8 mouse cellular contexts compared by ENCODE assay signal in the genomic region with DNA sequence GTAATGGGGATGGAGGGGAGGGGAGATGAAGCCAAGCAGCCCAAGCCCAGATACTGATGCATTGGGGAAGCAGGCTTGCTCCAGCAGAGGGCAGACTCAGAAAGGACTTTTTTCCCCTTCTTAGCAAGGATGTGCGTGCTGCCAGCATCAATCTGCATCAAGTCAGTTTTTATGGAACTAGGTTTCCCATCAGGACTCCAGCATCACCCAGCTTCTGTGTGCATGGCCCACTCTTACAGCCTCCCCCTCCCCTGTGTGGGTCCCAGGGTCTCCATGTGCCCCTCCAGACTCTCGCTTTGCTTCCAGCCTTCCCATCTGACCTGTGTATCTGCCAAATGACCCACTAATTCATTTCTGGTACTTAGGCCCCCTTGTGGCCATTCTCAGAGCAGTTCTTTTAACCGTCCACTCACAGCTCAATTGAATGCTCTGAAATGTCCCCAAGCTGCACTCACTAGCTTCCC.
DNase-seq lines count a peak whose midpoint lies in the region; ATAC-seq and TF ChIP-seq lines count a peak whose summit lies in the region.

No protein-coding gene starts in this region.

- H3K27me3 ChIP-seq in kidney, adult 2 months (replicated peaks; ENCODE audit: control insufficient read depth, insufficient read depth, low read length), result no peaks in the 10 kb centered on the region
- H3K27me3 ChIP-seq in limb, embryonic 10.5 days (ENCODE audit: low read depth, poor library complexity, severe bottlenecking), result peaks cover 60% of the 10 kb centered on the region
- H3K27me3 ChIP-seq in neural tube, embryonic 11.5 days (ENCODE audit: control insufficient read depth, insufficient read depth, low read length), result no peaks in the 10 kb centered on the region

- no peak overlapping the region for H3K9ac ChIP-seq in neural tube, embryonic 11.5 days (ENCODE audit: low read length)

- H3K4me1 ChIP-seq in kidney, adult 2 months (ENCODE audit: control insufficient read depth, insufficient read depth, low read length), result no peaks in the 10 kb centered on the region
- H3K4me1 ChIP-seq in limb, embryonic 10.5 days, result peaks cover 29% of the 10 kb centered on the region
- H3K4me1 ChIP-seq in neural tube, embryonic 11.5 days (ENCODE audit: control insufficient read depth, insufficient read depth, low read length), result peaks cover 4% of the 10 kb centered on the region; the same call in 1 of the 2 replicates

- H3K27ac ChIP-seq in kidney, adult 2 months (ENCODE audit: insufficient read depth, low read depth, low read length), result no peak overlapping the region
- peak overlapping the region; percentile 20; the same call in 1 of the 2 replicates for H3K27ac ChIP-seq in limb, embryonic 10.5 days
- H3K27ac ChIP-seq in neural tube, embryonic 11.5 days (ENCODE audit: low read depth, low read length), result no peak overlapping the region

- H3K4me2 ChIP-seq in neural tube, embryonic 11.5 days (ENCODE audit: low read depth), result no peak overlapping the region

- ATAC-seq in neural tube, embryonic 11.5 days (ENCODE audit: insufficient read depth, low FRiP score, low TSS enrichment), result peak; percentile 46

- peak; percentile 49 for TF ChIP-seq CTCF in kidney, adult 2 months (conservative IDR thresholded peaks at IDR 0.05; ENCODE audit: insufficient read depth, insufficient read length, low read depth, low read length)

- H3K4me3 ChIP-seq in kidney, adult 2 months (ENCODE audit: insufficient read depth, low read depth, low read length), result no peak overlapping the region
- H3K4me3 ChIP-seq in limb, embryonic 10.5 days, result no peak overlapping the region
- no peak overlapping the region for H3K4me3 ChIP-seq in neural tube, embryonic 11.5 days (ENCODE audit: low read depth, low read length)

- H3K9me3 ChIP-seq in limb, embryonic 10.5 days (replicated peaks), result no peaks in the 10 kb centered on the region
- no peaks in the 10 kb centered on the region for H3K9me3 ChIP-seq in neural tube, embryonic 11.5 days (ENCODE audit: control insufficient read depth, low read length)

- H3K36me3 ChIP-seq in kidney, adult 2 months (ENCODE audit: control insufficient read depth, insufficient read depth, low read length), result no peaks in the 10 kb centered on the region; the same call in 1 of the 2 replicates
- no peaks in the 10 kb centered on the region for H3K36me3 ChIP-seq in limb, embryonic 10.5 days
- no peaks in the 10 kb centered on the region for H3K36me3 ChIP-seq in neural tube, embryonic 11.5 days (ENCODE audit: control insufficient read depth, insufficient read depth, low read length)

- no peak for TF ChIP-seq POLR2A in kidney, adult 2 months (IDR thresholded peaks at IDR 0.05; ENCODE audit: low read depth, low read length)

- peak; percentile 32 for DNase-seq in gastrocnemius, adult 18-20 months (ENCODE audit: low spot score)
- no peak for DNase-seq in gastrocnemius, postnatal 36 days
- peak; percentile 78 to 83 for DNase-seq in cerebellum, postnatal 10 days
- peak; percentile 17 to 55 for DNase-seq in frontal cortex, postnatal 36 days (ENCODE audit: low spot score in 2 of 2)
- peak; percentile 49 for DNase-seq in kidney, adult 2 months
- peak; percentile 70 for DNase-seq in limb, embryonic 10.5 days (ENCODE audit: low spot score)
- DNase-seq in neural tube, embryonic 11.5 days (ENCODE audit: low spot score), result peak; percentile 66
- no peak for DNase-seq in thymus, adult 18-20 months

- intact Hi-C loops in gastrocnemius, postnatal 36 days (cut with DNase I), result loop anchor here (5.0 to 10.0 kb wide), 2 partner anchors 73 to 180 kb away; no protein-coding TSS in a partner anchor

- 28% methylated on average over 3 of the region's 3 CpGs for WGBS in kidney, adult 2 months
- WGBS in limb, embryonic 10.5 days, result 19% methylated on average over 3 of the region's 3 CpGs
- 18% methylated on average over 3 of the region's 3 CpGs for WGBS in neural tube, embryonic 11.5 days

Comparison
In these comparisons a context has a peak if more than half of its experiments do, and no peak if none do; other contexts are left out.
1. DNase-seq: peak in gastrocnemius, adult 18-20 months (single experiment), cerebellum, postnatal 10 days (2 of 2), frontal cortex, postnatal 36 days (2 of 2), kidney, adult 2 months (single experiment), limb, embryonic 10.5 days (single experiment) and neural tube, embryonic 11.5 days (single experiment); none in gastrocnemius, postnatal 36 days (0 of 2) and thymus, adult 18-20 months (0 of 2).